Mouse (Mus musculus) testis, adult 2 months (tissue): ENCODE results near the gene Acox3. TPM values are rescaled to one million over a fixed set of nuclear protein-coding genes. Genes with fewer than 3 reads are reported as not detected.

Experiments
- H3K27ac ChIP-seq: fragments of 200-500 bp; 2 replicates; pipeline ENCODE4 v1.5.1; 2012; ENCODE audit warnings: low read depth, low read length; ENCODE audit not compliant: control insufficient read depth, insufficient read depth
- H3K27me3 ChIP-seq: fragments of 200-500 bp; 2 replicates; pipeline ENCODE4 v1.6.1; 2012; ENCODE audit warnings: mild to moderate bottlenecking, low read length, moderate library complexity; ENCODE audit not compliant: control insufficient read depth, insufficient read depth
- H3K36me3 ChIP-seq: fragments of 200-500 bp; 2 replicates; pipeline ENCODE4 v1.6.1; 2012; ENCODE audit warnings: mild to moderate bottlenecking, low read length; ENCODE audit not compliant: control insufficient read depth, insufficient read depth
- H3K4me1 ChIP-seq: fragments of 200-500 bp; 2 replicates; pipeline ENCODE4 v1.6.1; 2012; ENCODE audit warnings: low read length; ENCODE audit not compliant: control insufficient read depth, insufficient read depth
- H3K4me3 ChIP-seq: fragments of 200-500 bp; 2 replicates; pipeline ENCODE4 v1.5.1; 2012; ENCODE audit warnings: low read depth, mild to moderate bottlenecking, low read length, moderate library complexity, mixed read lengths; ENCODE audit not compliant: control insufficient read depth
- CTCF ChIP-seq: fragments of 200-500 bp; IDR thresholded peaks from 2 replicates; pipeline ENCODE4 v1.5.1; 2012; ENCODE audit warnings: low read depth, mild to moderate bottlenecking, inconsistent platforms, low read length, moderate library complexity; ENCODE audit not compliant: control insufficient read depth, insufficient read depth, insufficient replicate concordance
- POLR2A ChIP-seq: fragments of 200-500 bp; IDR thresholded peaks from 2 replicates; pipeline ENCODE4 v1.6.1; 2012; ENCODE audit warnings: low read depth, mild to moderate bottlenecking, inconsistent platforms, low read length, moderate library complexity; ENCODE audit not compliant: control insufficient read depth
- polyA plus RNA-seq: library from polyadenylated mRNA; depleted of rRNA; stranded (reverse); fragments of >200 nt; gene quantifications from 2 replicates; pipeline ENCODE4 v1.2.3, GENCODE M21; 2012

Gene Acox3
- polyA plus RNA-seq, 1 experiment = 45.2 TPM

DNA sequence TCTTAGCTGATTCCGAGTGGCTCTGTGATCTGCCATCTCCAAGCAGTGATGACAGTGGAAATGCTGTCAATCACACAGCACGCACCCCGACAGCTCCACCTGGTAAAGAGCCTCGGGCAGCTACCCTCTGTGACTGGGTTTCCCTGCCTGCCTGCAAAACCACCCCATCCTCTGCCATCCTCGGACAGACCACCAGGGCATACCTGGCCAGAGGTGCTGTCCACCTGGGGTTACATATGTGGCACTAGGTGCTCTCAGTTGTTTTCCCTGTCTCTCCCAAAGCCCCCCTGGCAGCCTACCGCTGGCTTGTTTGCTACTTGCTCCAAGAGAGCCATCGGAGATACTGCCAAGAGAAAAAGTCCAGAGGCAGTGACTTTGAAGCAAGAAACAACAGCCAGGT, 24.0 kb downstream of the Acox3 start:
- no peak overlapping the region for H3K4me3 ChIP-seq
- TF ChIP-seq CTCF (no peak), POLR2A (no peak)
- H3K27me3 ChIP-seq = no peaks in the 10 kb centered on the region
- no peak overlapping the region for H3K27ac ChIP-seq
- H3K36me3 ChIP-seq = peaks cover 2% of the 10 kb centered on the region
- no peaks in the 10 kb centered on the region for H3K4me1 ChIP-seq

DNA sequence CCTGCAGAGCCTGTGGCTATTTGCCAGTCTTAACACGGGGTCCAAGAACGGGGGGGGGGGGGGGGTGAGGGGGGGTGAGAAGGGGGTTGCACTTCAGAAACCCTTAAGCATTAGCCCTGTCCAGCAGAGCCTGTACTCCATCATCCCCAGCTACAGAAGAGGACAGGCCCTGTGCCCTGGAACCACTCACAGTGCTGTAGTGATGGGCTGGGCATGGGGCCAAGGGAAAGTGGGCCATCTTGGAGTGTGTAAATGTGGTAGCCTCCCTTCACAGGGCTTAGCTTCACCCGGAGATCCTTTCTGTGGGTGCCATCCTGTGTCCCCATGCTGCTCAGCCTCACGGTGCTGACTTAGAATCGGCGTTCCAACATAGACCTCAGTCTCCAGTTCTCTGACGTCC, 24.9 kb downstream of the Acox3 start:
- Histone ChIP-seq H3K36me3 (peaks cover 2% of the 10 kb centered on the region), H3K4me3 (peak overlapping the region; percentile 16; the same call in 1 of the 2 replicates), H3K4me1 (no peaks in the 10 kb centered on the region), H3K27me3 (no peaks in the 10 kb centered on the region), H3K27ac (no peak overlapping the region)
- no peak for TF ChIP-seq CTCF
- TF ChIP-seq POLR2A = no peak

DNA sequence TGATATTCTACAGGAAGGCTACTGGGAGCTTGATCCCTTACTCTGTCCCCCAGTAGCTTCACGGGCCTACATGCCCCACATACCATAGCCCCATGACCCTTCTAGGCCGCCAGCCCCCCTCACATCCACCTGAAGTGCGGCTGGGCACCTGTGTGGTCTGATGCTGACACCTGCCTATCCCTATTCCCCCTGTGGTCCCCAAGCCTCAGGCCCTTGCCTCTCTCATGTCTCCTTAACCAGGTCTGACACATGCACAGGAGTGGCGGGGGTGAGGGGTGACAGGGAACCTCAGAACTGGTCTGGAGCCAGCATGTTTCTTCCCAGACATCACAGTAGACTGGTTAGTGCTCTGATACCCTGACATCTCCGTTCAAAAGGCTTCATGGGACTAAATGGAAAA, 25.7 kb downstream of the Acox3 start:
- peaks cover 2% of the 10 kb centered on the region for H3K36me3 ChIP-seq
- no peaks in the 10 kb centered on the region for H3K4me1 ChIP-seq
- peak overlapping the region; percentile 82 for H3K4me3 ChIP-seq
- H3K27ac ChIP-seq = no peak overlapping the region
- TF ChIP-seq CTCF = no peak
- TF ChIP-seq POLR2A = no peak
- no peaks in the 10 kb centered on the region for H3K27me3 ChIP-seq

DNA sequence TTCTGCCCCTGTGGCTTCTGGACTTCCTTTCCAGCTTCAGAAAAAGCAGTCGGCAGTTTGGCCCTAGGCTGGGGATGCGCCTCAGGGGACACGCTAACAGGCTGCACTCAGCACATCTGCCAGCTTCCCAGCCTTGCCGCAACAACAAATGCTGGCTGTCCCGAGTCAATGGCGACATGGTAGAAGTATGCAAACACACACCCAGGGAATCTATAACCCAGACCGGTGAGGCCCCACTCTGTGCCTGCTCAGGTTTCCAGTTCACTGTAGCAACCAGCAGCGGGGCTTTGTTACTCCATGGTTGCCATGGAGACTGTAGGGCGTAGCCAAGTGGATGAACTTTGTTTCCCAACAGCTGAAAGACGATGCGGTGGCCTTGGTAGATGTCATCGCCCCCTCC, 26.5 kb downstream of the Acox3 start:
- H3K27ac ChIP-seq = peak overlapping the region; percentile 61

DNA sequence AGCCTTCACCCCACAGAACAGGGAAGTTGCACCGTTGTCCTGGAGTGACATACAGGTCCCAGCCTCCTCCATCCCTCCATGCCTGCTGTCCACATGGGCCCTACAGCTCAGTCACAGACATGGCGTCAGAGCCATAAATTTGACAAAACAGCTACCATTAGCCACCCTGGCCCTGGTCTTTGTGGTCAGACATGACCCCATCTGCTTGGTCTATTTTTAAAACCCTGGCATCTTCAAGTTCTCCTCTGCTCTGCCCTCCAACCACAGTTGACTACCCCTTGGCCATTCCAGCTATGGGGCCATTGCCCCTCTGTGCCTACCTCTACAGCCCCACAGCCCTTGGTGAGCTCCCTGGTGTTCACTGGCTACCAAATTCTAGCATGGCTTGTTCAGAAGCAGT, 27.1 kb downstream of the Acox3 start:
- Histone ChIP-seq H3K4me1 (no peaks in the 10 kb centered on the region), H3K27ac (0 out of 2 replicates have a peak overlapping the region, but pooled peaks have one; percentile 15), H3K27me3 (no peaks in the 10 kb centered on the region), H3K4me3 (peak overlapping the region; percentile 82), H3K36me3 (peaks cover 2% of the 10 kb centered on the region)
- TF ChIP-seq CTCF (no peak), POLR2A (no peak)

More for the DNA sequence above, 26.5 kb downstream of the Acox3 start:
- Histone ChIP-seq H3K4me3 (peak overlapping the region; percentile 82), H3K36me3 (peaks cover 2% of the 10 kb centered on the region), H3K27me3 (no peaks in the 10 kb centered on the region), H3K4me1 (no peaks in the 10 kb centered on the region)
- TF ChIP-seq CTCF (no peak), POLR2A (peak; percentile 21; the same call in 1 of the 2 replicates)

DNA sequence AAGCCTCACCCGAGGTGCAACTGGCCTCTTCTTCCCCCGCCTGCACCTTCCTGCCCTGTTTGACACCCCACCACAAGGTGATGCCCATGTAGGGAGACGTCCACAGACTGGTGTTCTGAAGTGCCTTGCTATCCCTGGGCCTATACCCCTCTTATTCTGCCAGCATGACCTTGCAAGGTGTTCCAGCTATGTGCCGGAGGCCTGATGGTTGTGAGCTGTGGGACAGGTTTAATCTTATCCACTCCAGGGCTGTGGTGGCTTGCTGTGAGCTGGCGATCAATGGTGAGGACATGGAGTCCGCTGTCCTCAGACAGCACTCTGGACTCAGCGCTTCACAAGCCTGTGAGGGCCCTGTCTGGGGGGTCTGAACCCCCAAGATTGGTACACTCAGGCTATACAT, 27.5 kb downstream of the Acox3 start:
- no peak overlapping the region for H3K27ac ChIP-seq
- H3K36me3 ChIP-seq = peaks cover 2% of the 10 kb centered on the region
- H3K4me1 ChIP-seq = no peaks in the 10 kb centered on the region
- TF ChIP-seq POLR2A (no peak), CTCF (no peak)
- H3K27me3 ChIP-seq = no peaks in the 10 kb centered on the region
- H3K4me3 ChIP-seq = peak overlapping the region; percentile 82

DNA sequence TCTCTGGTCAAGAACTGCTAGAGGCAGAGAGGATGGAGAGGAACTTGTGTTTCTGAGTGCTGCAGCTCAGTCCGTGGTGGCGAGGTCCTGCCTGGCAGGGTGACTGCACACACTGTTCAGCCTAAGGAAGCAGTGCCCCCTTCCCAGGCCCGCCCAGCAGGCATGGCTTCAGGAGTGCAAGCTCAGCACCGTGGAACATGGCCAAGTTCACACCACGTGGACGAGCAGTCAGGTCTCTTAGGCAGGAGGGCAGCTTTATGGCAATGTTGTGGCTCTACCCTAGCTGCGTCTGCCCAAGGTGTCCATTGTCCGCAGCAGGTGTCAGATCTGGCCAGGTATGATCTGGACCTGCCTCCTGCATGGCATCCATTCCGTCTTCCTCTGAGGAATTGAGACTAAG, 28.3 kb downstream of the Acox3 start:
- TF ChIP-seq POLR2A = no peak; the same call in 1 of the 2 replicates
- no peak for TF ChIP-seq CTCF
- peak overlapping the region; percentile 82 for H3K4me3 ChIP-seq
- no peaks in the 10 kb centered on the region for H3K4me1 ChIP-seq
- no peaks in the 10 kb centered on the region for H3K27me3 ChIP-seq
- peaks cover 2% of the 10 kb centered on the region for H3K36me3 ChIP-seq
- no peak overlapping the region for H3K27ac ChIP-seq

DNA sequence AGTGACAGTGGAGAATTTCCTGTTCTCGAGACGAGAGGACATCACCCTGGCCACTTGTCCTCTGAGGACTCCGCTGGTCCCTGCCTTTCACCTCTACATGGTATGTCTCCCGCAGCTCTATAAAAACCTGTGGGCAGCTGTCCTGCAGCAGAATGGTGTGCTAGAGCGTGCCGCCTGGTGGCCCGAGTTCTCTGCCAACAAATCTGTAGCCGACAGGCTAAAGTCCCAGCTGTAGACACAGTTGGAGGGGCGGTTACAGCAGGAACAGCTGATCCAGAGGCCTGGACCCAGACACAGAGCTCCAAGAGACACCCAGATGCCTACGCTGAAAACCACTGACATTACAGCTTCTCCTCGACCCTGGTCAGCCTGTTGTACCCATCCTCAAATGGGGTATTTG, 29.1 kb downstream of the Acox3 start:
- Histone ChIP-seq H3K27me3 (no peaks in the 10 kb centered on the region), H3K4me3 (no peak overlapping the region), H3K36me3 (peaks cover 2% of the 10 kb centered on the region), H3K4me1 (no peaks in the 10 kb centered on the region), H3K27ac (no peak overlapping the region)
- TF ChIP-seq POLR2A (no peak), CTCF (no peak)

DNA sequence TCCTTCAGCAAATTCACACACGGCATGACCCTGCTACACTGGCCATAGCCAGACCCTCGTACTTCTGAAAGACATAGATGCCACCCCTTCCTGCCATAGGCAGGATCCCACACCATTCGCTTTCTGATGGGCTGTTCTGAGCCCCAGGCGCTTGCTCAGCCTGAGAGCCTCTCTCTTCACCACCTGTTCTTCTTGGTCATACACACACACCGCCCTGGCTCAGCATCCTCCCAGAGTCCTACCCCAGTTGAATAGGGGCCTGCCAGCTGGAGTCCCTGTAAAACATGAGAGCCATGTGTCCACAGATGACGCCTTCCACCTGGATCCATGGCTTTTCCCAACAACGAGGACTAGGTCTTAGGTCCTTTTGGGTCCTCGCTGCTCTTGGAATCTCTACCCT, 29.9 kb downstream of the Acox3 start:
- H3K27me3 ChIP-seq = no peaks in the 10 kb centered on the region
- no peaks in the 10 kb centered on the region for H3K4me1 ChIP-seq
- TF ChIP-seq CTCF (no peak), POLR2A (no peak)
- peaks cover 2% of the 10 kb centered on the region for H3K36me3 ChIP-seq
- no peak overlapping the region for H3K27ac ChIP-seq
- H3K4me3 ChIP-seq = no peak overlapping the region
